Mouse (Mus musculus): Measurements from ENCODE around the gene Cers5.

Gene Cers5

DNA sequence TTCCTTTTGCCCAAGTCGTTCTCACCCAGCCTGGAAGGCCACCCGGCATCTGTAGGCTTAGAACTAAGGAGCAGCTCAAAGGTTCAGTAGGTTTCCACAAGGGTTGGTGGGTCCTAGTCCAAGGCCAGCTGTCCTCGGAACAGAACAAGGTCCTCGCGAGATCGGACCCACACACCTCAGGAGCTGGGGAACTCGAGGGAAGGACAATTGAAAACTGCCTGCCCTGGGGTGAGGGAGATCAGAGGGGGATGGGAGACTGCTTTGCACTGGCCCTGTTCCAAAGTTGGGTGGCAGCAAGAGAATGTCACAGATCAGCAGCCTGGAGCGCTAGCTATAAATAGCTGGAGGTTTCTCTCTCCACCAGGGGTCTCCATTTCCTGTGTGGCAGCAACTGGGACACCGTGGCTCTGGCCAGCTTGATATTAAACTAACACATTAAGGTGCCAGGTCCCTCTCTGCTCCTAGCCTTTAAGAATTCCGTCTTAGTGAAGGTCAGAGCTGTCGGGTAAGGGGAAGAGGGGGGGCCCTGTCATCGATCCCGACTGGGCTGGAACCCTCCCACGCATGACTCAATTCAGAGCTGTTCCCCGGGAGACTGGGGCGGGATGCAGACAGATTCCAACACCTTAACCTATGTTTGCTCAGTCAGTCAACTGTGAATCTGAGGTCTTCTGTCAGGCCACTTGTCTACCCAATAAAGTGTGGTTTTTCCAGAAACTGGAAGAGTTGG is 48.2 kb downstream of the Cers5 start:
- DNase-seq, result peak; percentile 72

DNA sequence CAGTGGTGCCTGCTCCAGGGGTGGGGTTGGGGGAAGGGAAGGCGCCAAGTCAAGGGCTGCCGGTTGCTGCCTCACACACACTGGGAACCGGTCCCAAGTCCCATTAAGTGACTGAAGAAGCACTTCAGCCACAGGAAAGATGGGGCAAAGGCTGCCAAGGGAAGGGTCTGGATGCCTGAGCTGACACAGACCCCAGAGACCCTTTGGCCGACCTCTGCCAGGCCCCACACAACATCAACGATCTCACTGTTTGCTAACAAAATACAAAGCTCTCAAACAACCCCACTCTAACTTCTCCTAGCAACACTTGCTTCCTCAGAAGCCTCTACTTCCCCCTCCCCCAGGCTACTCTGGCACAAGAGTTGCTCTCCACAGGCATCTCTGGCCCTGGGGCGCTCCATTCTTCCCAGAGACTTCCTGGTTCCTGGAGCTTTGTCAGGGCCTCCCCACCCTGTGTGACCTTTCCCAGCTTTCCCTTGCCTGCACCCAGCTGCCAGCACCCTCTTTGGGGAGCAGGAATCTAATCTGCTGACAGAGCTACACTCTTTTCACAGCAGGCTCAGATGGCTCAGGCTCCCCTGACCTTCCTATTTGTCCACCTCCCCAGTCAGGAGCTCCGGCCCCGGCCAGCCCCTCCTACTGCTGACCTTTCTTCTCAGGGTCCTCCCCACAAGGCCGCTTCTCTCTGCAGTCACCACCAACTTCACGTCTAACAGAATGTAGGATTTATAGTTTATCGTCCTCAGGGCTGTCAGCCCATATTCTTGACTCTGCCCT is 49.0 kb downstream of the Cers5 start:
- DNase-seq, result peak; percentile 56 to 60

DNA sequence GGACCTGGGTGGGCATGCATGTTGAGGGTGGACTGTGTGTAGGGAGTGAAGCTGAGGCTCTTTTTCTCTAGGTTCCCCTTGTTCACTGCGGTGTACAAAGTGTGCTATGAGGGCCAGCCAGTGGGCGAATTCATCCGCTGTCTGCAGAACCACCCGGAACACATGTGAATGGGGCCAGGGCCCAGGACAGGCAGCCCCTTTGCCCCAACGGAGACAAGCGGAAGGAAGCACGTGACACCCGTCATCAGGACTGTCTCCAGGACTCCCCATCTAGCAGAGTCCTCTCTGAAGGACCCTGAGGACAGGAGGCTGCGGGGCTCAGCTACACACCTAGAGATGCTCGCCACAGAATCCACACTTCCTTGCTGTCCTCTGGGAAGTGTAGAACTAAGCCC is 49.6 kb downstream of the Cers5 start:
- DNase-seq, result peak in 1 of 2 experiments; percentile 28

DNA sequence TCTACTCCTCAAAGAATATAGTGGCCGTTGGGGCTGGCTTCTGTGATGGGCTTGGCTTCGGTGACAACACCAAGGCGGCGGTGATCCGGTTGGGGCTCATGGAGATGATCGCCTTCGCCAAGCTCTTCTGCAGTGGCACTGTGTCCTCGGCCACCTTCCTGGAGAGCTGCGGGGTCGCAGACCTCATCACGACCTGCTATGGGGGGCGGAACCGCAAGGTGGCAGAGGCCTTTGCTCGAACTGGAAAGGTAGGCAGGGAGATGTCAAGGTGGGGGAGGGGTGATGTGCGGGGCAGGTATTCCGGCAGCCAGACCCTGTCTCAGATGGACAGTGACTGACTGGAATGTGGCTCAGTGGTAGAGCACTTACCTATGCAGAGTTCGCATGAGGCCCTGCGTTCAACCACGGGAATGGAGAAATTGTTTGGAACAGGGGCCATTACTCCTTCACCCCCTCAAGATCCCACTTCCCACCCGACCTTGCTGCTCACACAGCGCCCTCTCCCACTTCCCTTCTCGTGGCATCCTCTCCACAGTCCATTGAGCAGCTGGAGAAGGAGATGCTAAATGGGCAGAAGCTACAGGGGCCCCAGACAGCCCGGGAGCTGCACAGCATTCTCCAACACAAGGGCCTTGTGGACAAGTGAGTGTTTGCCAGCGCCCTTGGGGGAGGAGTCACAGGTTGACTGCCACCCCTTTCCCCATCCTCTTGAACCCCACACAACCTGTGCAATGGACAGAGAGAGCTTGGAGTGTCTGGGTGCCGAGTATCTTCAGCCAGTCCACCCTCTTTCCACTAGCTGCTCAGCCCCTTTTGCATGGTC is 50.6 kb downstream of the Cers5 start:
- no peak for DNase-seq

DNA sequence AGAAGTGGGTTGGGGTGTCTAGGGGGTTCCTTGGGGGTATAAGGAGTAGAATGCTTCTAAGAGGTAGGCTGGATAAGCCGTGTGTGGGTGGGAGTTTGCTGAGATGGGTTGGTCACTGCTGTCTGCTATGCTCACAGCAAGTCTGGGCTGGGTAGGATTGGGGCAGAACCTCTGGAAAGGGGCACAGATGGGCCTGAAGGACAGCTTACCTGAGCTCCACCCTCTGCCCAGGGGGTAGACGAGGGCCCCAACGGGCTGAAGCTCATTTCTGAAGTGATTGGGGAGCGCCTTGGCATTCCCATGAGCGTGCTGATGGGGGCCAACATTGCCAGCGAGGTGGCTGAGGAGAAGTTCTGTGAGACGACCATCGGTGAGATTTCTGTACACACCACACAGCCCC is 52.8 kb downstream of the Cers5 start:
- no peak for DNase-seq

DNA sequence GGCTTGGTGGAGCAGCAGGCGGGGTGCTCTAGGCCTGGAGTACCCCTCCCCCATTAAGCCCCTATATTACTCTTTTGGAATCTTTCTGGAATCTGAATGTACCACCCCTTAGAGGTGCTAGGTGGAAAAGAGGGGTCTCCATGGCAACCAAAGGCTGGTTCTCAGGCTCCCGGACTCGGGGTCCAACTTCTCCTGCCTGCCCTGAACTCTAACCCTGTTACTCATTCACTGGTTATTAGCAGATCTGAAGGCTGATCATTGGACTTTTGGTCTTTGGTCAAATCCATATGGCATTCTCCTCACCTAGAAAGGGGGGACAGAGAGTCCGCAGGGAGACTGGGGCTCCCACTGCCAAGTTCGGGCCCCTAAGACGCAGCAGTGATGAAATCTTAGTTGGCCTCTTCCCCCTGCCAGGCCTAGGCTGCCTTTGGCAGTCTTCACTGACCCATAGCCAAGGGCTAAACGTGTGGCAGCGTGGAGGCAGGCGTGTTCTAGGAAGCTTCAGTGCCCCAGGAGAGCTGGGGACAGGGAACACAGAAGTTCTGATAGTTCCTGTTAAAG is 54.1 kb downstream of the Cers5 start:
- DNase-seq, result peak in 1 of 2 experiments; percentile 56

- DNase-seq, result peak; percentile 69 to 80
Measured at GRCm38 (mm10) chr15:99717386-99718334, 55.0 kb downstream of the Cers5 start, which contains the start of gene Gpd1. Gene Gpd1, plus strand, starts transcription at chr15:99717515.

GRCm38 (mm10) chr15:99716814-99717213 is 55.9 kb downstream of the Cers5 start:
- DNase-seq, result peak in 1 of 2 experiments; percentile 38

DNA sequence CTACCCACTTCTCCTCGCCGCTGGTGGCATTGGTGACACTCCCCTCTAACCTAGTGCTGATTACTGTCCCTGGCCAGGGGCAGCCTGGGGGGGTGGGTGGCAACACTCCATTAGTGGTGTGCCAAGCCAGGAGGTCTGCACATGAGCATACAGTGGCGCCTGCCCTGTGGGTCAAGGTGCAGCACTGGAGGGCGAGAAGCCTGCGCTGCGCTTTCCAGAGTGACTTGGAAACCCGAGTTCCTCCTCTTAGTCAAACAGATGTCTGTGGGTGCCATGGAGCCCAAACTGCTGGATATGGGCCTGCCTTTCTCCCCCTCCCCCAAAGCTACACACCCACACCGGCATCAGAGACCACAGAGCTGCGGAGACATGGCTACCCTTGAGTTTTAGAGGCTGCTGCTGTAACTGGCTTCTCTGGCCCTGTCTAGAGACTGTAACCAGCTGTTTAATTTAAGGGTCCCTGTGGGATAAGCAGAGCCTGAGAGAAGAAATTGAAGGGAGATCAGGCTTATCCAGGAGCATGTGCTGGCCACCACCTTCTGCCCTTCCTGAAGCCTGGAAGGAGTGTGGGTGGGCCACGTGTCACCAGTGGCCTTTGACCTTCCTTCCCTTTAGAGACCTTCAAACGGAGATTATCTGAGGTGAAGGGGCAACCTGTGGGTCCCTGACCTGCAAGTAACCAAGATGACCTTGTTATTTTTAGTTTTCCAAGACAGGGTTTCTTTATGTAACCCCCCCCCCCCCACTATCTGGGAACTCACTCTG is 56.5 kb downstream of the Cers5 start:
- DNase-seq, result peak; percentile 3 to 30

DNA sequence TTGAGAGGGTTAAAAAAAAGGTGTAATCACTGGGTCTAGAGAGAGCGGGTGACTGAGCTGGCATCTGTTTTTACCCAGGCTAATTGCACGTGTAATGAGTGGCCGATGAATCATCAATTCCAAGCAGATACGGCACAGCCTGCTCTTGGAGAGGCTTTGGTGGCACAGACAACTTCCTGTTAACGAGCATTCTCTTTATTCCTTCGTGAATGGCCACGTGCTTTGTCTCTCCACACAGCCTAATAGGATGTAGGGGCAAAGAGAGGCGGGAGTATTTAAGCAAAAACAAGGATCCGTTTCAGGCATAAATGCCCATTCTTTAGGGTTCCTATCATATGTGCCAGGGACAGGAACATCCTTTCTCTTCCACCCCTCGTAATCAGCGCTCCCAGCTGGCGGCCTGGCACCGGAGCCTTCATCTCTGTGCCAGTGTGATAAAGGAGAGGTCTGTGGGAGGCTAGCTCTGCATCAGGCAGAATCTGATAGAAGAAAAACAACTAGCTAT is 57.3 kb downstream of the Cers5 start:
- DNase-seq, result peak; percentile 72 to 76

DNA sequence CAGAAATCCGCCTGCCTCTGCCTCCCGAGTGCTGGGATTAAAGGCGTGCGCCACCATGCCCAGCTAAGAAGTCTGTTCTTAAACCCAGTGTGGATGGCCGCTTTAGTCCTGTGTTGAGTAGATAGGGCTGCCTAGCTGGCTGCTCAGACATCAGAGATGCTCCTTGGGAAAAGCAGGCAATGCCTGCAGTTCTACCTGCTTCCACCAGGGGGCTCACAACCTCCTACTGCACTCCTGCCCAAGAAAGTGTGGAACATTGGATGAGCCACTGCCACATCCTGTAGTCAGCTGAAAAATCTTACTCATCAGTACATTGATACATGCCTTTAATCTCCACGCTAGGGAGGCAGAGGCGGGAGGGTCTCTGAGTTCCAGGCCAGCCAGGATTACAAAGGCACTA is 57.8 kb downstream of the Cers5 start:
- peak; percentile 91 to 92 for DNase-seq

DNA sequence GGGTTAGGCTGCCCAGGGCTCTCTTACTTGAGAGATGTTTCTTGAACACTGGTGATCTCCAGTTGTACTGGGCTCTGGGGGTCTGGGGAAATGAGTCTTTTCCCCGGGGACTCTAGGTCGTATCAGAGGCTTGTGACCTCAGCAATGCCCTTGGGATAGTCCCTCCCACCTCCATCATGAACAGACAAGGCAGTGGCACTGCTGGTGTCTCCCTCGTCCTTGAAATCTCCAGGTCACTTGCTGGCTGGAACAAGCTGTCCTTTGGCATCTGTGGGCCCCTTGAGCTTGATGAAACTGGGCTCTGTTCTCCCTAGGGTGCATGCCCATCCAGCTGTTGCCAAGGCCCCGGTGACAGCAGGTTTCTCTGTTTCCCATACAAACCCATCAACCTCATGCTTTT is 58.5 kb downstream of the Cers5 start:
- DNase-seq, result no peak

GRCm38 (mm10) chr15:99713569-99713968 is 59.1 kb downstream of the Cers5 start:
- no peak for DNase-seq

- DNase-seq, result no peak
Measured at GRCm38 (mm10) chr15:99712666-99713559, 59.8 kb downstream of the Cers5 start.

DNA sequence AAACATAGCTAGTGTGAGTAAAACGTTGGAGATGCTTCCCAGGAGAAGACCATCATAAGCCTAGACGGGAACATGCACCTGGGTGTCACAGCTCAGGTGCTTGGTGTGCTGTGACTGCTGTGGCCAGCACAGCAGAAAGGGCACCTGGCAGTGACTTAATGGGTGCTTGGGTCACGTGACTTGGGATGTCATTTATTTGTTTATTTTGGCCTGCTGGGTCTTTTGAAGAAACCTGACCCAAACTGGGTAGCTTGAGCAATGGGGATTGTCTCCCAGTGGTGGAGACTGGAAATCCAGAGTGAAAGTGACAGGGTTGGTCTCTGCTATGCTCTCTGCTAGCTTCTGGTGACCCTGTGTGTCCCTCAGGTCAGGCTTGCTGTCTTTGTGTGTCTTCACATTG is 61.2 kb downstream of the Cers5 start:
- DNase-seq, result no peak

DNA sequence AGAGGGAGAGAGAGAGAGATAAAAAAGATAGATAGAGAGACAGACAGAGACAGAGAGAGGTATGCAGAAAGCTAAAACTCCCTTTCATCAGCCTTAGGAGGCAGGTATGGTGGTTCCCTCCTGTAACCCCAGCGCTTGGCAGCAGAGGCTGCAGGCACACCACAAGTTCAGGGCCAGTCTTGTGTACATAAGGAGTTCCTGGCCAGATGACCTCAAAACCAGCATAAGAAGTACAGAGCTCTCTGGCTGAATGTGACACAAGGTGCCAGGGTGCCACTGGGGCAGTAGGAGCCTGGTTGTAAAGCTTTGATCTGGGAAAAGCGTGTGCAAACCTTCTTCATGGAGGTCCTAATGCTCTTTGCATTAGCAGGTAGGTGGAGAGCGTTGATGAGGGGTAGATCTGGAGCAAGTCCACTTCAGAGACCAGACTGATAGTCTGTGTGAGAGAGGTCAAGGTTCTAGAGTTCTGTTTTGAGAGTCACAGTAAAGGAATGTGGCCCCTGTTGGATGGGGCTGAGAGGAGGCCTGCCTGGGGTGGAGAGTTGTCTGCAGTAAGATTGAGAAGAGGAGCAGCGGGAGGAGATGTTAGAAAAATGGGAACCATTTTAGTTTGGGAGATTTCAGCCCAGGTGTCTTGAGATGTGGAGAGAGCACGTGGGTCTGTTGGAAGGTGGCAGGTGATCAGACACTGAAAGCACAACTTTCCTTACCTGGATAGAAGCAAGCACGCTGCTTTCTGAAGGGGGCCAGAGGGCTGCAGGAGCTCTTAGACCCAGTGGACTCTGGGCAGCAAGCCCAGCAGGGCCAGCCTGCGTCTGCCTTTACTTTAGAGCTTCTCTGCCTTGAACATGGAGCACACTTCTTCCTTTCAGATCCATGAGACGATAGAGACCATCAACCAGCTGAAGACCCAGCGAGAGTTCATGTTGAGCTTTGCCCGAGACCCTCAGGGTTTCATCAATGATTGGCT is 62.2 kb downstream of the Cers5 start:
- DNase-seq, result no peak

DNA sequence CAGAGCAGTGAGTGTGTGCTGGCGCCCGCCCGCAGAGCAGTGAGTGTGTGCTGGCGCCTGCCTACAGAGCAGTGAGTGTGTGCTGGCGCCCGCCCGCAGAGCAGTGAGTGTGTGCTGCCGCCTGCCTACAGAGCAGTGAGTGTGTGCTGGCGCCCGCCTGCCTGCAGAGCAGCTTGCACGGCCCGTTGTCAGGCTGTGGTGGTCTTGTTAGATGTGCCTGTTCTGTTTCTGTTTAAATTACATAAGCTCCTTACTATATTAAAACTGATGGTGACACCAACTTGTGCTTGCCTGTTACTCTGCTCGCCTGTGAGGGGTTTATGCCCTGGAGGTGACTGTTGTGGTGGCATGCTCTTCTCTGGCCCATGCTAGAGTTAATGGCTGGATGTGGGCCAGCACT is 64.5 kb downstream of the Cers5 start:
- DNase-seq, result no peak

DNA sequence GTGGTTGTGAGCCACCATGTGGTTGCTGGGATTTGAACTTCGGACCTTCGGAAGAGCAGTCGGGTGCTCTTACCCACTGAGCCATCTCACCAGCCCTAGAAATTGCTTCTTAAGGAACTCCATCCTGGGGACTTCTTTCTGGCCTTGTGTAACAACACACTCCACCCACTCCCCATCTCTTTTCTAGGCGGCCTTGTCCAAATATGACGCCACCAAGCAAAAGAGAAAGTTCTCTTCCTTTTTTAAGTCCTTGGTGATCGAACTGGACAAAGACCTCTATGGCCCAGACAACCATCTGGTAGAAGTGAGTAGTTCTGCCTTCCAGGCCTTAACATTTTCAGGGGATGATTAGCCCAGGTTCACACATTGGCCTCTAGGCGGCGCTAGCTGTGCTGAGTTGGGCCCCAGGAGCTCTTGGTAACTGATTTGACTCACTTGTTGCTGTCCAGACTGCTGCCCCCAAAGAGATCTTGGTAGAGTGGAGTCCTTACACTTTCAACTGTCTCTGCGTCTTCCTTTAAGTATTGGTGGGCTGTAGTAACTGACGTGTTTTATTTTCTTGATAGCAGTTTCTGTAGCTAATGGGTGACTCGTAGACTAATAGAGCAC is 67.1 kb downstream of the Cers5 start, which contains the start of gene Gm17349:
TSS of gene Gm17349 (minus strand) at position 51 of the 609 bp plus-strand sequence.
- DNase-seq, result peak; percentile 75 to 81
